Mouse (Mus musculus): ENCODE measurements around the gene Cenph.
"Not testable (repeated sequence)": the region's sequence is repeated elsewhere in the genome, so short reads cannot be mapped to it uniquely, and the experiment has no call there.

Gene Cenph

GRCm38 (mm10) chr13:100746090-100746489 is 29.6 kb downstream of the Cenph start:
- no peak for DNase-seq (ENCODE audit: low spot score in 2 of 2)

DNA sequence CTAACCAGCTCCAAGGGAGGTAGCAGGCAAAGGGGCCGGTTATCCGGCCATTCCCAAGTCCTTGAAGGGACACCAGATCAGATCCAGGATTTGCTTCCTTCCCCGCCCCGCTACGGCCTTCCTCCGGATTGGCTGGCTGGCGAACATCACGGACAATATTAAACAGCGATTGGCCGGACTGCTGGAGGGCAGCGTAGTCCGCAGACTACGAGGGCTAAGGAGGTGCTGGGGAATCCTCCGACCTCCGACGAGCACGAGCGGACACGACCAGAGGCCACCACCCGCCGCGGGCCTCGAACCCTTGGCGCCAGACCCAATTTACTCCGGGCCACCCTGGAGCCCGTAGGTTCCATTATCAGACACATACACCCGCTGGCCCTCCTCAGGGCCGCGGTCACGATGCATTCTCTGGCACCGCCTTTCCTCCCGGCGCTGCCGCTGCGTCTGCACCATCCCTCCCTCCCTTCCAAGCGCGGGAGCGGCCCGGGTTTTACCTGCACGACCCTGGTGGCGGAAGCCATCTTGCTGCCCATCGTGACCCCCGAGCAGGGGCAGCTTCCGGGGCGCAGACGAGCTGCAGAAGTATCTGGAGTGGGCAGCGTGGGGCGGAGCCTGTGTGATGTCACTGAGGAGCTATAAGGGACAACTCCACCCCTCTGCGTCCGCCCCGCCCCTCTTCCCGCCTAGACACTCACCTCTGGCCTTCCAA is 31.5 kb downstream of the Cenph start, which contains the start of gene Mrps36:
Mrps36 (minus strand) TSS at position 624 of the 709 bp plus-strand sequence.
- DNase-seq (ENCODE audit: low spot score in 2 of 2), result peak; percentile 86 to 92

- no peak for DNase-seq (ENCODE audit: low spot score in 2 of 2)
Observed at GRCm38 (mm10) chr13:100743346-100744035, 32.2 kb downstream of the Cenph start.

DNA sequence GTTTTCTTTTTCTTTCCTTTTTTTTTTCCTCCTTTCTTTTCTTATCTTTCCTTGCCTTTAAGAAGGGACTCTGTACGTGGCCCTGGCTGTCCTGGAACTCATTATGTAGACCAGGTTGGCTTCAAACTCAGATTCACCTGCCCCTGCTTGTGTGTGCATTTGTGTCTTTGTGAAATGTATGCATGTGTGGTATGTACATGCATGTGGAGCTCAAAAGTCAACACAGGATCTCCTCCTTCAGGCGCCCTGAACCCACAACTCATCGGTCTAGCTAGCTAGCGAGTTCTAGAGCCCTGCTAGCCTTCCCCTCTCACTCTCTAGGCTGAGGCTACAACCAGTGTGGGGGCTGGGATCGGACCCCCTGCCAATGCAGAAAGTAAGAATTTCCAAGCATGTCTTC is 32.9 kb downstream of the Cenph start:
- DNase-seq (ENCODE audit: low spot score in 2 of 2), result no peak

GRCm38 (mm10) chr13:100732756-100733155 is 42.9 kb downstream of the Cenph start:
- DNase-seq (ENCODE audit: low spot score in 2 of 2), result no peak

DNA sequence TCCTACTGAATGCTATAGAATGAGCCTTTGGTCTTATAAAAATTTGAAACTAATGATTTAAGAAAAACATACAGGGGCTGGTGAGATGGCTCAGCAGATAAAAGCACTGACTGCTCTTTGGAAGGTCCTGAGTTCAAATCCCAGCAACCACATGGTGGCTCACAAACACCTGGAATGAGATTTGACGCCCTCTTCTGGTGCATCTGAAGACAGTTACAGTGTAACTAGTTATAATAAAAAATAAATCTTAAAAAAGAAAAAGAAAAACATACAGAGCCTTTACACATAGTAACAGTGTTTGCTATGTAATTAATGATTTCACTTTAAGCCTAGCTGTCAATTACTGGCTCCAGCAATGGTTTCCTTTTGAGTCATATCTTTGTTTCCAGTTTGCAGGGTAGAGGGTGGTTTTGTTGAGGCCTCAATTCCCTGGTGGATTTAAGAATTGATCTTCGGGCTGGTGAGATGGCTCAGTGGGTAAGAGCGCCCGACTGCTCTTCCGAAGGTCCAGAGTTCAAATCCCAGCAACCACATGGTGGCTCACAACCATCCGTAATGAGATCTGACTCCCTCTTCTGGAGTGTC is 44.1 kb downstream of the Cenph start:
- not testable (repeated sequence) for DNase-seq (ENCODE audit: low spot score in 2 of 2)

DNA sequence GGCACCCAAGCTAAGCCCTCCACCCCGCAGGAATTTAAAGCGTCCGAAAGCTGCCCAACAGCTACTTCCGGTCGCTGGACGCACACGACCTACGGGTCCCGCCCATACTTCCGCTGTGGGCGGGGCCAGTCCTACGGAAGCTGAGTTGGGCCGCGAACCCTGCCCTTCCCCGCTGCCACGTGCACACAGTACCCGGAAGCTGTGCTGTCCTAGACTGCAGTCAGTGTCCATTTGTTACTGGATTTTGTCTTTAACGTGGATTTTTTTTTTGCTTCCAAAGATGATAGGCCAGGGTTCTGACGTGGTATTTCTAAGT is 44.9 kb downstream of the Cenph start, which contains the start of gene Cdk7:
Cdk7 (minus strand) TSS at position 79 of the 316 bp plus-strand sequence.
- peak; percentile 86 to 89 for DNase-seq (ENCODE audit: low spot score in 2 of 2)

- DNase-seq (ENCODE audit: low spot score in 2 of 2), result peak in 1 of 2 experiments; percentile 19
Observed at GRCm38 (mm10) chr13:100730153-100730860, 45.4 kb downstream of the Cenph start.

GRCm38 (mm10) chr13:100728530-100728929 is 47.2 kb downstream of the Cenph start:
- not testable (repeated sequence) for DNase-seq (ENCODE audit: low spot score in 2 of 2)

- DNase-seq (ENCODE audit: low spot score in 2 of 2), result no peak
Observed at GRCm38 (mm10) chr13:100728086-100728485, 47.6 kb downstream of the Cenph start.

DNA sequence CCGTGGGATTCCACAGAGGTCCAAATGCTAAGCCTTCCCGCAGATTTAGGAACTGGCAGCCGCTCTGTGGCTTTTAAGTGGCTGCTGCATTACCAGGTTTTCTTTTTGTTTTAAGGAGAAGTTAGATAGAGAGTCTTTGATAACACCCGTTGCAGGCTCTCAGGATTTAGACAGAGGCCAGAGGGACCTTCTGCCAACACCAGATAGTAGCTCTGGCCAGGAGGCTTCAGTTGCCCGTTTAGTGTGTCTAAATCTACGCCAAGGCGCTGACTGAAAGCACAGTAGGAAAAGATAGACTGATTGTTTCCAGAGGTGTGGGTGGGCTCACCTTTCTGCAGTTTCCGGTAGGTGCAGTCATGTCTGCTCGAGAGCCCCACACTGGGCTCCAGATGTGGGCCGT is 50.5 kb downstream of the Cenph start:
- no peak for DNase-seq (ENCODE audit: low spot score in 2 of 2)

GRCm38 (mm10) chr13:100724051-100724754 is 51.5 kb downstream of the Cenph start:
- no peak for DNase-seq (ENCODE audit: low spot score in 2 of 2)

GRCm38 (mm10) chr13:100721656-100722055 is 54.0 kb downstream of the Cenph start:
- no peak for DNase-seq (ENCODE audit: low spot score in 2 of 2)

DNA sequence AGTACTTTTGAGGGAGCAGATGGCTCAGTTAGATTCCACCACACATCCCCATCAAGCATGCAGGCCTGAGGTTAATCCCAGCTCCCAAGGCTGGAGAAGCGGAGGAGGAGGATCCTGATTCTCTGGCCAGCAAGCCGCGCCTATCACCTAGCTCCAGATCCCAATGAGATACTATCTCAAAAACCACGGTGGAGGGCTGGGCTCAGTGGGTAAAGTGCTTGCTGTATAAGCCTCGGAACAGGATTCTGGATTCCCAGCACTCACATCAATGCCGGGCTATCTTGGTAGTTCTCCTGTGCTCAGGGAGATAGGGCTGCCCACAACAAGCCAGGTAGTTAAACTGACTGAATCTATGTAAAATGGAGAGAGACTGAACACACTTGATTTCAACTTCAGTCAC is 60.2 kb downstream of the Cenph start:
- no peak for DNase-seq (ENCODE audit: low spot score in 2 of 2)

All from urinary bladder, adult 18-20 months (tissue).